In genomic region chr4:3067666-3068065, GRCm38 (mm10) we compare ENCODE assay signal across 8 mouse cellular contexts.
A peak's percentile ranks its signal among the peaks of the same experiment; 100 is the strongest.
DNase-seq lines count a peak whose midpoint lies in the region; ATAC-seq and TF ChIP-seq lines count a peak whose summit lies in the region.

No protein-coding gene starts in this region.

- no peak overlapping the region for H3K9ac ChIP-seq in lung, embryonic 14.5 days
- no peak overlapping the region for H3K9ac ChIP-seq in forebrain, embryonic 16.5 days (replicated peaks; ENCODE audit: low read depth, low read length)
- no peak overlapping the region for H3K9ac ChIP-seq in liver, embryonic 16.5 days (ENCODE audit: low read depth, low read length)

- H3K9me3 ChIP-seq in lung, embryonic 14.5 days (ENCODE audit: low read depth, low read length), result peaks cover 74% of the 10 kb centered on the region
- H3K9me3 ChIP-seq in forebrain, embryonic 16.5 days (ENCODE audit: control insufficient read depth, low read length), result peaks cover 76% of the 10 kb centered on the region
- H3K9me3 ChIP-seq in liver, embryonic 16.5 days (replicated peaks; ENCODE audit: control insufficient read depth, low read length), result peaks cover 24% of the 10 kb centered on the region

- no peaks in the 10 kb centered on the region for H3K36me3 ChIP-seq in lung, embryonic 14.5 days (ENCODE audit: insufficient read depth)
- no peaks in the 10 kb centered on the region for H3K36me3 ChIP-seq in forebrain, embryonic 16.5 days (ENCODE audit: control insufficient read depth, insufficient read depth)
- no peaks in the 10 kb centered on the region for H3K36me3 ChIP-seq in liver, embryonic 16.5 days (ENCODE audit: control insufficient read depth, insufficient read depth)

- H3K4me2 ChIP-seq in lung, embryonic 14.5 days, result no peak overlapping the region
- no peak overlapping the region for H3K4me2 ChIP-seq in forebrain, embryonic 16.5 days (ENCODE audit: low read length)
- no peak overlapping the region for H3K4me2 ChIP-seq in liver, embryonic 16.5 days (ENCODE audit: low read depth, low read length)

- H3K4me1 ChIP-seq in lung, embryonic 14.5 days (ENCODE audit: insufficient read depth), result no peaks in the 10 kb centered on the region
- H3K4me1 ChIP-seq in forebrain, embryonic 16.5 days (replicated peaks; ENCODE audit: control insufficient read depth, insufficient read depth, low read length), result no peaks in the 10 kb centered on the region
- no peaks in the 10 kb centered on the region for H3K4me1 ChIP-seq in liver, embryonic 16.5 days (ENCODE audit: control insufficient read depth, low read depth, low read length)

- no peak for TF ChIP-seq CTCF in lung, embryonic 14.5 days (IDR thresholded peaks at IDR 0.05; ENCODE audit: low read depth)

- no peak for DNase-seq in lung, embryonic 14.5 days
- no peak for DNase-seq in lung, postnatal 36 days
- DNase-seq in spleen, postnatal 36 days (ENCODE audit: low spot score in 2 of 2), result peak; percentile 18 to 24
- DNase-seq in right cerebral cortex, postnatal 36 days (ENCODE audit: low spot score in 2 of 2), result no peak

- H3K27ac ChIP-seq in lung, embryonic 14.5 days (ENCODE audit: low read depth), result no peak overlapping the region
- H3K27ac ChIP-seq in forebrain, embryonic 16.5 days (ENCODE audit: low read length), result no peak overlapping the region
- H3K27ac ChIP-seq in liver, embryonic 16.5 days (ENCODE audit: low read length), result no peak overlapping the region

- ATAC-seq in lung, embryonic 14.5 days (ENCODE audit: insufficient read depth), result peak; percentile 50
- ATAC-seq in forebrain, embryonic 16.5 days, result peak; percentile 50
- ATAC-seq in hematopoietic stem cell, adult 5-6 weeks (replicated peaks in 1 of 2; ENCODE audit: insufficient read depth in 1 of 2, low FRiP score in 2 of 2, low TSS enrichment in 1 of 2, low read depth in 1 of 2, poor library complexity in 2 of 2, severe bottlenecking in 2 of 2), result peak; percentile 4 to 22; a peak in 3 of 4 replicates
- ATAC-seq in liver, embryonic 16.5 days (ENCODE audit: low read depth), result peak; percentile 23
- ATAC-seq in CD4-positive, CD25-positive, alpha-beta regulatory T cell, adult 4 months, result no peak

- no peaks in the 10 kb centered on the region for H3K27me3 ChIP-seq in lung, embryonic 14.5 days (ENCODE audit: insufficient read depth, low read length)
- no peaks in the 10 kb centered on the region for H3K27me3 ChIP-seq in forebrain, embryonic 16.5 days (replicated peaks; ENCODE audit: control insufficient read depth, insufficient read depth, low read length)
- no peaks in the 10 kb centered on the region for H3K27me3 ChIP-seq in liver, embryonic 16.5 days (ENCODE audit: control insufficient read depth, insufficient read depth, low read depth, low read length)

- H3K4me3 ChIP-seq in lung, embryonic 14.5 days (ENCODE audit: low read depth, low read length), result no peak overlapping the region
- H3K4me3 ChIP-seq in forebrain, embryonic 16.5 days (replicated peaks; ENCODE audit: low read length), result no peak overlapping the region
- no peak overlapping the region for H3K4me3 ChIP-seq in liver, embryonic 16.5 days (ENCODE audit: low read depth, low read length)

- 34% methylated on average over 2 of the region's 2 CpGs for WGBS in lung, embryonic 14.5 days
- 37% methylated on average over 2 of the region's 2 CpGs for WGBS in forebrain, embryonic 16.5 days
- 27% methylated on average over 2 of the region's 2 CpGs for WGBS in liver, embryonic 16.5 days (ENCODE audit: insufficient replicate concordance)

Comparison
In these comparisons a context has a peak if more than half of its experiments do, and no peak if none do; other contexts are left out.
1. DNase-seq: peak in spleen, postnatal 36 days (2 of 2); none in lung, embryonic 14.5 days (single experiment), lung, postnatal 36 days (single experiment) and right cerebral cortex, postnatal 36 days (0 of 2).